8 mouse cellular contexts compared by ENCODE assay signal in the genomic region with DNA sequence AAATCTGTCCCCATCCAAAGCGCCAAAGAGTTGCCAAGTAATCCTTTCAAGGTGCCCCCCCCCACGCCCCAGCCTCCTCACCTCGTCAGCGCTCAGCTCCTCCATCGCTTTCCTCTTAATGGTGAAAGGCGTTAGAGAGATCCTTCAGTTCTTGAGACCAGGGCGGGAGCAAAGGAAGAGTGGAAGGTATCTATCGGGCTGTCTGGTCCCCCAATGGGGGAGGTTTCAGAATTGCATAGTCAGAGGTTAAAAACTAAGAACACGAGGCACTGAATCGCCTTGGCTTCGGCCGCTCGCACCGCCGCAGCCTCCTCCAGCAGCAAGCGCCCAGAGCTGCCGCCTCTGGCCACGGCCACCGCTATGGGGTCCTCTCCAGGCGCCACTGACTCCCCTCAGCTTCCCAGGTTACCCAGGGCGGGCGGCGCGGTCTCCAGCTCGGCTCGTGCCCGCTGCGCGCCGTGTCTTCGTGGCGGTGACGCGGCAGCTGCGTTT. TPM values are rescaled to one million over a fixed set of nuclear protein-coding genes. Genes with fewer than 3 reads are reported as not detected.
DNase-seq lines count a peak whose midpoint lies in the region; ATAC-seq and TF ChIP-seq lines count a peak whose summit lies in the region.

No protein-coding gene starts in this region.

- peaks cover 44% of the 10 kb centered on the region for H3K4me1 ChIP-seq in G1E (ENCODE audit: insufficient read depth, low read depth, low read length)
- H3K4me1 ChIP-seq in hindbrain, embryonic 10.5 days (replicated peaks): peaks cover 25% of the 10 kb centered on the region
- 0 out of 2 replicates have a peak, but pooled peaks cover 5% of the 10 kb centered on the region for H3K4me1 ChIP-seq in limb, embryonic 14.5 days (ENCODE audit: control insufficient read depth, insufficient read depth, low read length)
- peaks cover 20% of the 10 kb centered on the region for H3K4me1 ChIP-seq in midbrain, embryonic 16.5 days (ENCODE audit: control insufficient read depth, insufficient read depth, low read length)

- H3K4me3 ChIP-seq in layer of hippocampus, adult 2 months: peak overlapping the region; percentile 88
- peak overlapping the region; percentile 97 for H3K4me3 ChIP-seq in G1E (ENCODE audit: low read depth, low read length)
- peak overlapping the region; percentile 95 for H3K4me3 ChIP-seq in hindbrain, embryonic 10.5 days
- peak overlapping the region; percentile 100 for H3K4me3 ChIP-seq in limb, embryonic 14.5 days (replicated peaks; ENCODE audit: low read length)
- peak overlapping the region; percentile 98 for H3K4me3 ChIP-seq in midbrain, embryonic 16.5 days (ENCODE audit: low read depth, low read length)

- peak overlapping the region; percentile 90 for H3K9ac ChIP-seq in limb, embryonic 14.5 days (ENCODE audit: low read depth, low read length, severe bottlenecking)
- peak overlapping the region; percentile 95 for H3K9ac ChIP-seq in midbrain, embryonic 16.5 days (ENCODE audit: low read depth, low read length)

- no peaks in the 10 kb centered on the region for H3K27me3 ChIP-seq in G1E (ENCODE audit: insufficient read depth, low read length)
- no peaks in the 10 kb centered on the region for H3K27me3 ChIP-seq in hindbrain, embryonic 10.5 days (ENCODE audit: insufficient read depth, poor library complexity, severe bottlenecking)
- H3K27me3 ChIP-seq in limb, embryonic 14.5 days (ENCODE audit: control insufficient read depth, insufficient read depth, low read length): no peaks in the 10 kb centered on the region
- H3K27me3 ChIP-seq in midbrain, embryonic 16.5 days (ENCODE audit: control insufficient read depth, insufficient read depth, low read depth, low read length): no peaks in the 10 kb centered on the region

- peak overlapping the region; percentile 96 for H3K27ac ChIP-seq in layer of hippocampus, adult 2 months
- H3K27ac ChIP-seq in hindbrain, embryonic 10.5 days: peak overlapping the region; percentile 99
- peak overlapping the region; percentile 98 for H3K27ac ChIP-seq in limb, embryonic 14.5 days (replicated peaks; ENCODE audit: low read depth, low read length)
- H3K27ac ChIP-seq in midbrain, embryonic 16.5 days (ENCODE audit: low read length): peak overlapping the region; percentile 99

- peak in 1 of 2 experiments; percentile 21 for DNase-seq in layer of hippocampus, adult 2 months (ENCODE audit: low spot score in 2 of 2)
- DNase-seq in layer of hippocampus, postnatal 14 days (ENCODE audit: low spot score in 2 of 2): no peak
- DNase-seq in G1E (ENCODE audit: low spot score): peak; percentile 52
- peak; percentile 67 to 77 for DNase-seq in cerebellum, postnatal 25 days
- no peak for DNase-seq in hindbrain, embryonic 10.5 days (ENCODE audit: low spot score)
- DNase-seq in limb, embryonic 14.5 days (ENCODE audit: low spot score): peak; percentile 25
- no peak for DNase-seq in layer of hippocampus, postnatal 10 days (ENCODE audit: low spot score in 2 of 2)

- TF ChIP-seq POLR2A in limb, embryonic 14.5 days (IDR thresholded peaks at IDR 0.05; ENCODE audit: borderline replicate concordance, extremely low read depth, insufficient read depth, insufficient read length): no peak

- peak overlapping the region; percentile 80 for H3K4me2 ChIP-seq in limb, embryonic 14.5 days (replicated peaks; ENCODE audit: low read depth, low read length, severe bottlenecking)
- peak overlapping the region; percentile 62 for H3K4me2 ChIP-seq in midbrain, embryonic 16.5 days (ENCODE audit: low read length)

- WGBS in hindbrain, embryonic 10.5 days: under 1% methylated on average over 35 of the region's 35 CpGs
- under 1% methylated on average over 28 of the region's 35 CpGs for WGBS in limb, embryonic 14.5 days
- WGBS in midbrain, embryonic 16.5 days: under 1% methylated on average over 35 of the region's 35 CpGs

- peaks cover 7% of the 10 kb centered on the region for H3K9me3 ChIP-seq in G1E (replicated peaks)
- 0 out of 2 replicates have a peak, but pooled peaks cover 3% of the 10 kb centered on the region for H3K9me3 ChIP-seq in hindbrain, embryonic 10.5 days
- H3K9me3 ChIP-seq in limb, embryonic 14.5 days (ENCODE audit: control insufficient read depth, low read length): no peaks in the 10 kb centered on the region
- no peaks in the 10 kb centered on the region for H3K9me3 ChIP-seq in midbrain, embryonic 16.5 days (replicated peaks; ENCODE audit: control insufficient read depth, low read length, poor library complexity, severe bottlenecking)

- no peak for ATAC-seq in G1E (ENCODE audit: extremely low read depth, insufficient number of reproducible peaks, low FRiP score, poor library complexity, severe bottlenecking)
- ATAC-seq in limb, embryonic 14.5 days (ENCODE audit: low FRiP score, low read depth): 0 out of 2 replicates have a peak, but pooled peaks have one; percentile 0
- ATAC-seq in midbrain, embryonic 16.5 days: peak; percentile 81

- H3K36me3 ChIP-seq in G1E (replicated peaks): peaks cover 22% of the 10 kb centered on the region
- H3K36me3 ChIP-seq in hindbrain, embryonic 10.5 days: peaks cover 13% of the 10 kb centered on the region
- no peaks in the 10 kb centered on the region for H3K36me3 ChIP-seq in limb, embryonic 14.5 days (ENCODE audit: control insufficient read depth, insufficient read depth, low read length)
- no peaks in the 10 kb centered on the region for H3K36me3 ChIP-seq in midbrain, embryonic 16.5 days (ENCODE audit: control insufficient read depth, insufficient read depth, low read length)

- TF ChIP-seq CTCF in layer of hippocampus, adult 2 months (conservative IDR thresholded peaks at IDR 0.05): no peak
- no peak for TF ChIP-seq CTCF in G1E (IDR thresholded peaks at IDR 0.05; ENCODE audit: low read depth, low read length)

RNA-seq across cellular contexts. Expression of a gene that starts 0.7 kb away (rescaled TPM):
- 100 to 1,000 TPM; 105 to 107 TPM for total RNA-seq in layer of hippocampus, adult 2 months (2021)
- total RNA-seq in layer of hippocampus, postnatal 14 days (2021): 100 to 1,000 TPM; 107 to 110 TPM
- 111 and 118 TPM in 2 replicates for total RNA-seq in G1E (2014; fragmentation: Nextera tagmentation)
- total RNA-seq in G1E (2017): 49.1 and 51.9 TPM in 2 replicates
- polyA plus RNA-seq in G1E (2012): 336 and 346 TPM in 2 replicates
- 59.8 and 65.6 TPM in 2 replicates for polyA plus RNA-seq in hindbrain, embryonic 10.5 days (2016; fragmentation: Nextera tagmentation; extraction: Ambion mirVana)
- 82.1 and 95.0 TPM in 2 replicates for polyA plus RNA-seq in limb, embryonic 14.5 days (2012; rRNA removed)
- 39.8 and 45.1 TPM in 2 replicates for polyA plus RNA-seq in limb, embryonic 14.5 days (2014; fragmentation: Nextera tagmentation; extraction: Ambion mirVana)
- polyA plus RNA-seq in midbrain, embryonic 16.5 days (2015; fragmentation: Nextera tagmentation; extraction: Ambion mirVana): 54.1 and 57.9 TPM in 2 replicates
- 100 to 1,000 TPM; 113 to 119 TPM for total RNA-seq in layer of hippocampus, postnatal 10 days (2021)

RNA-seq across cellular contexts. Expression of a gene that starts 28.9 kb away (rescaled TPM):
- not detected for total RNA-seq in layer of hippocampus, adult 2 months (2021)
- not detected for total RNA-seq in layer of hippocampus, postnatal 14 days (2021)
- total RNA-seq in G1E (2014; fragmentation: Nextera tagmentation) (not detected in 2 replicates), G1E (2017) (not detected in 2 replicates)
- polyA plus RNA-seq in G1E (2012): not detected in 2 replicates
- not detected in 2 replicates for polyA plus RNA-seq in hindbrain, embryonic 10.5 days (2016; fragmentation: Nextera tagmentation; extraction: Ambion mirVana)
- polyA plus RNA-seq in limb, embryonic 14.5 days (2012; rRNA removed): 0.11 TPM in 1 of 2 replicates, not detected in the other
- polyA plus RNA-seq in limb, embryonic 14.5 days (2014; fragmentation: Nextera tagmentation; extraction: Ambion mirVana): 0.89 and 1.4 TPM in 2 replicates
- 0.43 TPM in 1 of 2 replicates, not detected in the other for polyA plus RNA-seq in midbrain, embryonic 16.5 days (2015; fragmentation: Nextera tagmentation; extraction: Ambion mirVana)
- total RNA-seq in layer of hippocampus, postnatal 10 days (2021): not detected

RNA-seq across cellular contexts. Expression of a gene that starts 51.3 kb away (rescaled TPM):
- not detected for total RNA-seq in layer of hippocampus, adult 2 months (2021)
- not detected for total RNA-seq in layer of hippocampus, postnatal 14 days (2021)
- not detected in 2 replicates for total RNA-seq in G1E (2014; fragmentation: Nextera tagmentation)
- not detected in 2 replicates for total RNA-seq in G1E (2017)
- polyA plus RNA-seq in G1E (2012): not detected in 2 replicates
- 0.44 TPM in 1 of 2 replicates, not detected in the other for polyA plus RNA-seq in hindbrain, embryonic 10.5 days (2016; fragmentation: Nextera tagmentation; extraction: Ambion mirVana)
- not detected in 2 replicates for polyA plus RNA-seq in limb, embryonic 14.5 days (2012; rRNA removed)
- 0.93 TPM in 1 of 2 replicates, not detected in the other for polyA plus RNA-seq in limb, embryonic 14.5 days (2014; fragmentation: Nextera tagmentation; extraction: Ambion mirVana)
- polyA plus RNA-seq in midbrain, embryonic 16.5 days (2015; fragmentation: Nextera tagmentation; extraction: Ambion mirVana): not detected in 2 replicates
- total RNA-seq in layer of hippocampus, postnatal 10 days (2021): not detected

RNA-seq across cellular contexts. Expression of a gene that starts 59.2 kb away (rescaled TPM):
- 1 to 10 TPM; 8.9 to 9.0 TPM for total RNA-seq in layer of hippocampus, adult 2 months (2021)
- 1 to 10 TPM; 8.4 to 8.7 TPM for total RNA-seq in layer of hippocampus, postnatal 14 days (2021)
- total RNA-seq in G1E (2014; fragmentation: Nextera tagmentation) (6.3 and 10.8 TPM in 2 replicates), G1E (2017) (8.5 and 10.5 TPM in 2 replicates)
- 1.3 and 2.0 TPM in 2 replicates for polyA plus RNA-seq in G1E (2012)
- polyA plus RNA-seq in hindbrain, embryonic 10.5 days (2016; fragmentation: Nextera tagmentation; extraction: Ambion mirVana): 17.0 TPM in 2 replicates
- 10.1 and 11.4 TPM in 2 replicates for polyA plus RNA-seq in limb, embryonic 14.5 days (2012; rRNA removed)
- polyA plus RNA-seq in limb, embryonic 14.5 days (2014; fragmentation: Nextera tagmentation; extraction: Ambion mirVana): 9.1 and 10.6 TPM in 2 replicates
- 5.9 and 8.1 TPM in 2 replicates for polyA plus RNA-seq in midbrain, embryonic 16.5 days (2015; fragmentation: Nextera tagmentation; extraction: Ambion mirVana)
- total RNA-seq in layer of hippocampus, postnatal 10 days (2021): 1 to 10 TPM; 6.5 to 7.6 TPM

RNA-seq across cellular contexts. Expression of a gene that starts 59.2 kb away (rescaled TPM):
- 10 to 100 TPM; 15.3 to 16.9 TPM for total RNA-seq in layer of hippocampus, adult 2 months (2021)
- total RNA-seq in layer of hippocampus, postnatal 14 days (2021): 10 to 100 TPM; 24.0 to 26.9 TPM
- 21.7 and 22.7 TPM in 2 replicates for total RNA-seq in G1E (2014; fragmentation: Nextera tagmentation)
- total RNA-seq in G1E (2017): 50.7 and 54.8 TPM in 2 replicates
- polyA plus RNA-seq in G1E (2012): 8.3 and 12.2 TPM in 2 replicates
- polyA plus RNA-seq in hindbrain, embryonic 10.5 days (2016; fragmentation: Nextera tagmentation; extraction: Ambion mirVana): 49.0 and 50.9 TPM in 2 replicates
- 32.8 and 36.1 TPM in 2 replicates for polyA plus RNA-seq in limb, embryonic 14.5 days (2012; rRNA removed)
- polyA plus RNA-seq in limb, embryonic 14.5 days (2014; fragmentation: Nextera tagmentation; extraction: Ambion mirVana): 54.0 and 55.2 TPM in 2 replicates
- polyA plus RNA-seq in midbrain, embryonic 16.5 days (2015; fragmentation: Nextera tagmentation; extraction: Ambion mirVana): 39.8 and 43.1 TPM in 2 replicates
- total RNA-seq in layer of hippocampus, postnatal 10 days (2021): 10 to 100 TPM; 35.7 to 36.4 TPM

Comparison
In these comparisons a context has a peak if more than half of its experiments do, and no peak if none do; other contexts are left out.
1. DNase-seq: peak in G1E (single experiment), cerebellum, postnatal 25 days (2 of 2) and limb, embryonic 14.5 days (single experiment); none in layer of hippocampus, postnatal 14 days (0 of 2), hindbrain, embryonic 10.5 days (single experiment) and layer of hippocampus, postnatal 10 days (0 of 2).
2. Peak in every context shown above with its lines, with median percentiles within 50 percentile points of each other: H3K27ac ChIP-seq and H3K4me3 ChIP-seq.